Mouse (Mus musculus): ENCODE measurements around the gene 4930404H24Rik.

DNA sequence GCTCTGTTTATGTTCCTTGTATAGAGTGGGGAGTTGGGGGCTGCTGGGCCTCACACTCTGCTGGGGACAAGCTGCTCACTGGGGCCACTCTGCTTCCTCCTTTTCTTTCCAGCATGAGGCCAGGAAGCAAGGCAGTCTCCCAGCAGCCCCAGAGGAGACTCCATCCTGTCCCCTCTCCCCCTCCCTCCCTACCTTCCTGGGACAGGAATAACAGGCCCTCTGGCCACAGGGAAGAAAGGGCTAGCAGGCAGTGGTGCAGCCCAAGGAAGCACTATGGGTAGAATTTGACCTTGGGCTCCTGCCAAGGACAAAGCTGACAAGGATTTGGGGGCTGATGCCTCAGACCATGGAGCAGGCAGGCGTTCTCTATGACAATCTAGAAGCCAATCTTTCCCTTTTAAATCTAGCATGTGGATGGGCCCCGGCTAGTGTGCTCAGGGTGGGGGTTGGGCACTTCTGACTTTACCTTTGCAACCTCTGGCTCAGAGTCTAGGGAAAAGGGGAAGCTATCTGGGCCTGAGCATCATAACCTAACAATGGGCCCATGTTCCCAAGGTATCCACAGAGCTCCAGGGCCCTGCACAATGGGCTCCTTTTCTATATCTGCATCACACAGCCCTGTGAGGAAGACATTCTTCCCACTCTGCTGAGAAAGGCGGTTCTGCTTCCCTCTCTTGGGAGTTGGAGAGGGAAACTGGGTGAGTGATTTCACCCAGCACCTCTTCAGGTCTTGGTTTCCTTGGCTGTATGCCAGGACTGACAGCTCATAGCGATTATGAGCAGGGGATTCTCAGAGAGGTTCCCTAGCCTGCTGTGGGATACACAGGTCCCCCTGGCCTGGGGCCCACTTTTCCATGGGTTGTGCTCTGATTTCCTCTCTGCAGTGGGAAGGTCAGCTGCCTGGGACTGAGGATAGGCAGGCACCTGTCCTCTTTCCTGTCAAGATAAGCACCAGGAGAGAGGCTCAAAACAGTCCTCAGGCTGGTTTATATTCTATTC, 17.2 kb upstream of the 4930404H24Rik start:
- no peak for TF ChIP-seq CTCF (IDR thresholded peaks at IDR 0.05; ENCODE audit: extremely low read depth, insufficient read depth, low read length)
- TF ChIP-seq POLR2A (IDR thresholded peaks at IDR 0.05; ENCODE audit: extremely low read depth, insufficient read depth, low read length), result no peak

Measured in cortical plate, adult 2 months (tissue).